ENCODE assay signal across 13 mouse cellular contexts in the genomic region with DNA sequence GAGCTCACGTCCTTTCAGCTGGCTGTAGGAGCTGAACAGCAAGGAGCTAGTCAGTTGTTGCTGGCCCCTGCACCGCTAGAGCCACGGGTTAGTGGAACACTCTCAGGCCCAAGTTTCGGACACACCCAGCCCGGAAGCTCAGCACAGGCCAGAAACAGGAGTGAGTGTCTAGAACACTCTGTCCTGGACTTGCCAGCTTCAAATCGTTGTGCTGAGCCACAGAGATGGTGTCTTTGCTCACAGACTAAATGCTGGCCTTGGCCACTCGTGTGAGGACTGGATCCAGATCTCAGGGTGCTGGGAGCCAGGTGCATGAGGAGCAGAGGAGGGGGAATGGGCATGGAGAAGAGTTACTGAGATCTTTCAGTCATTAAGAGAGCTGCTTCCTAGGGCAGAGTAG. TPM values are rescaled to one million over a fixed set of nuclear protein-coding genes. Genes with fewer than 3 reads are reported as not detected.
DNase-seq lines count a peak whose midpoint lies in the region; TF ChIP-seq lines count a peak whose summit lies in the region.
"Had no signal": no experiment of that assay in that cellular context is flagged by ENCODE, and none has a peak within 500 bp of the region (broad histone marks: within the 10 kb centered on the region; RNA-seq: fewer than 3 reads in every experiment).

No protein-coding gene starts in this region.

- peaks cover 31% of the 10 kb centered on the region for H3K4me1 ChIP-seq in cortical plate, adult 2 months (ENCODE audit: control insufficient read depth, insufficient read depth, low read length)

- no peak for TF ChIP-seq CTCF in cortical plate, adult 2 months (IDR thresholded peaks at IDR 0.05; ENCODE audit: extremely low read depth, insufficient read depth, low read length)

- no peak overlapping the region for H3K4me3 ChIP-seq in cortical plate, adult 2 months (ENCODE audit: insufficient read depth, low read length)
- H3K4me3 ChIP-seq: erythroblast, embryonic 14.5 days; limb, embryonic 13.5 days had no signal

- H3K27ac ChIP-seq in cortical plate, adult 2 months (ENCODE audit: insufficient read depth, low read length) = peak overlapping the region; percentile 5
- H3K27ac ChIP-seq: kidney, postnatal 0 days; limb, embryonic 13.5 days had no signal

- intact Hi-C loops in heart, postnatal 36 days (cut with DNase I) = no loop called here

- DNase-seq in gastrocnemius, adult 18-20 months (ENCODE audit: low spot score) = peak; percentile 81
- DNase-seq in gastrocnemius, postnatal 10 days = no peak
- peak; percentile 67 to 78 for DNase-seq in heart, adult 9 months (ENCODE audit: low spot score in 2 of 2)
- peak; percentile 65 to 66 for DNase-seq in heart, postnatal 36 days
- no peak for DNase-seq in kidney, postnatal 14 days
- DNase-seq in testis, postnatal 10 days (ENCODE audit: low spot score) = no peak
- DNase-seq in layer of hippocampus, postnatal 36 days = no peak
- DNase-seq: adrenal gland, postnatal 10 days; forebrain, postnatal 0 days had no signal

- TF ChIP-seq POLR2A in cortical plate, adult 2 months (IDR thresholded peaks at IDR 0.05; ENCODE audit: extremely low read depth, insufficient read depth, low read length) = no peak

RNA-seq across cellular contexts. Expression of a gene that starts 6.1 kb away (rescaled TPM):
- total RNA-seq in gastrocnemius, adult 18-20 months (2021) = 100 to 1,000 TPM; 166 to 180 TPM
- 10 to 100 TPM; 41.4 to 50.9 TPM for total RNA-seq in gastrocnemius, postnatal 10 days (2021)
- polyA plus RNA-seq in cortical plate, adult 2 months (2012; rRNA removed) = 371 and 405 TPM in 2 replicates
- total RNA-seq in heart, postnatal 36 days (2021) = 100 to 1,000 TPM in 1 of 2 experiments, 10 to 100 TPM in 1; 80.8 to 101 TPM
- total RNA-seq in layer of hippocampus, postnatal 36 days (2021) = 100 to 1,000 TPM; 691 to 703 TPM
- polyA plus RNA-seq: erythroblast, embryonic 14.5 days had no signal

Comparison
In these comparisons a context has a peak if more than half of its experiments do, and no peak if none do; other contexts are left out.
1. DNase-seq: peak in gastrocnemius, adult 18-20 months (single experiment), heart, adult 9 months (2 of 2) and heart, postnatal 36 days (2 of 2); none in gastrocnemius, postnatal 10 days (single experiment), kidney, postnatal 14 days (single experiment), testis, postnatal 10 days (single experiment) and layer of hippocampus, postnatal 36 days (0 of 2).